8 mouse cellular contexts compared by ENCODE assay signal in genomic region chr10:121474288-121474687, GRCm38 (mm10). TPM values are rescaled to one million over a fixed set of nuclear protein-coding genes. Genes with fewer than 3 reads are reported as not detected.
DNase-seq lines count a peak whose midpoint lies in the region; ATAC-seq and TF ChIP-seq lines count a peak whose summit lies in the region.

No protein-coding gene starts in this region.

- no peaks in the 10 kb centered on the region for H3K9me3 ChIP-seq in lung, embryonic 14.5 days (ENCODE audit: low read depth, low read length)
- H3K9me3 ChIP-seq in forebrain, embryonic 10.5 days: no peaks in the 10 kb centered on the region
- H3K9me3 ChIP-seq in limb, embryonic 11.5 days (ENCODE audit: control insufficient read depth, low read length): no peaks in the 10 kb centered on the region
- H3K9me3 ChIP-seq in neural tube, embryonic 15.5 days (replicated peaks): no peaks in the 10 kb centered on the region

- peak overlapping the region; percentile 42; the same call in 1 of the 2 replicates for H3K27ac ChIP-seq in lung, embryonic 14.5 days (ENCODE audit: low read depth)
- peak overlapping the region; percentile 89; the same call in 1 of the 2 replicates for H3K27ac ChIP-seq in forebrain, embryonic 10.5 days
- H3K27ac ChIP-seq in limb, embryonic 11.5 days (replicated peaks; ENCODE audit: low read depth, low read length): no peak overlapping the region
- H3K27ac ChIP-seq in neural tube, embryonic 15.5 days (replicated peaks): no peak overlapping the region

- TF ChIP-seq CTCF in lung, embryonic 14.5 days (IDR thresholded peaks at IDR 0.05; ENCODE audit: low read depth): no peak

- 25% methylated on average over 4 of the region's 4 CpGs for WGBS in lung, embryonic 14.5 days
- 33% methylated on average over 4 of the region's 4 CpGs for WGBS in forebrain, embryonic 10.5 days
- 19% methylated on average over 4 of the region's 4 CpGs for WGBS in limb, embryonic 11.5 days
- WGBS in neural tube, embryonic 15.5 days: 40% methylated on average over 4 of the region's 4 CpGs

- peak overlapping the region; percentile 82 for H3K9ac ChIP-seq in lung, embryonic 14.5 days
- peak overlapping the region; percentile 23; the same call in 1 of the 2 replicates for H3K9ac ChIP-seq in limb, embryonic 11.5 days (ENCODE audit: low read length)
- H3K9ac ChIP-seq in neural tube, embryonic 15.5 days (replicated peaks): no peak overlapping the region

- peak overlapping the region; percentile 88 for H3K4me3 ChIP-seq in lung, embryonic 14.5 days (ENCODE audit: low read depth, low read length)
- H3K4me3 ChIP-seq in forebrain, embryonic 10.5 days: peak overlapping the region; percentile 67
- peak overlapping the region; percentile 77 for H3K4me3 ChIP-seq in limb, embryonic 11.5 days (ENCODE audit: low read depth, low read length)
- H3K4me3 ChIP-seq in neural tube, embryonic 15.5 days (replicated peaks): peak overlapping the region; percentile 67

- H3K36me3 ChIP-seq in lung, embryonic 14.5 days (ENCODE audit: insufficient read depth): no peaks in the 10 kb centered on the region
- H3K36me3 ChIP-seq in forebrain, embryonic 10.5 days (replicated peaks): no peaks in the 10 kb centered on the region
- H3K36me3 ChIP-seq in limb, embryonic 11.5 days (ENCODE audit: control insufficient read depth, insufficient read depth, low read length): no peaks in the 10 kb centered on the region
- no peaks in the 10 kb centered on the region for H3K36me3 ChIP-seq in neural tube, embryonic 15.5 days

- DNase-seq in lung, embryonic 14.5 days: no peak
- no peak for DNase-seq in lung, adult 18-20 months
- DNase-seq in forebrain, embryonic 10.5 days (ENCODE audit: extremely low spot score, low spot score): no peak
- DNase-seq in limb, embryonic 11.5 days (ENCODE audit: low spot score): no peak
- no peak for DNase-seq in yolk sac, embryonic 10.5 days (ENCODE audit: low spot score)
- DNase-seq in right cerebral cortex, postnatal 25 days: no peak
- DNase-seq in gastrocnemius, postnatal 25 days: no peak

- no peak for ATAC-seq in lung, embryonic 14.5 days (ENCODE audit: insufficient read depth)
- no peak for ATAC-seq in limb, embryonic 11.5 days (ENCODE audit: insufficient number of reproducible peaks, low FRiP score, low TSS enrichment, low read depth)
- no peak for ATAC-seq in neural tube, embryonic 15.5 days (ENCODE audit: low FRiP score)

- H3K27me3 ChIP-seq in lung, embryonic 14.5 days (ENCODE audit: insufficient read depth, low read length): no peaks in the 10 kb centered on the region
- H3K27me3 ChIP-seq in forebrain, embryonic 10.5 days (ENCODE audit: poor library complexity, severe bottlenecking): peaks cover 22% of the 10 kb centered on the region
- H3K27me3 ChIP-seq in limb, embryonic 11.5 days (ENCODE audit: control insufficient read depth, insufficient read depth, low read length): no peaks in the 10 kb centered on the region
- no peaks in the 10 kb centered on the region for H3K27me3 ChIP-seq in neural tube, embryonic 15.5 days (replicated peaks)

- peaks cover 42% of the 10 kb centered on the region for H3K4me1 ChIP-seq in lung, embryonic 14.5 days (ENCODE audit: insufficient read depth)
- peaks cover 69% of the 10 kb centered on the region for H3K4me1 ChIP-seq in forebrain, embryonic 10.5 days
- peaks cover 26% of the 10 kb centered on the region for H3K4me1 ChIP-seq in limb, embryonic 11.5 days (ENCODE audit: control insufficient read depth, insufficient read depth, low read length)
- H3K4me1 ChIP-seq in neural tube, embryonic 15.5 days: peaks cover 43% of the 10 kb centered on the region

- H3K4me2 ChIP-seq in lung, embryonic 14.5 days: peak overlapping the region; percentile 81
- peak overlapping the region; percentile 74 for H3K4me2 ChIP-seq in limb, embryonic 11.5 days (ENCODE audit: low read depth, severe bottlenecking)
- peak overlapping the region; percentile 96 for H3K4me2 ChIP-seq in neural tube, embryonic 15.5 days

RNA-seq across cellular contexts. Expression of gene Rassf3, which starts 1.9 kb away (rescaled TPM):
- polyA plus RNA-seq in lung, embryonic 14.5 days (2014; fragmentation: Nextera tagmentation; extraction: Ambion mirVana): 19.8 and 21.0 TPM in 2 replicates
- 10.6 and 12.2 TPM in 2 replicates for polyA plus RNA-seq in forebrain, embryonic 10.5 days (2016; fragmentation: Nextera tagmentation; extraction: Ambion mirVana)
- polyA plus RNA-seq in limb, embryonic 11.5 days (2014; fragmentation: Nextera tagmentation; extraction: Ambion mirVana): 16.5 and 17.2 TPM in 2 replicates
- polyA plus RNA-seq in neural tube, embryonic 15.5 days (2015; fragmentation: Nextera tagmentation; extraction: Ambion mirVana): 6.7 and 7.1 TPM in 2 replicates
- 10 to 100 TPM; 48.5 to 51.3 TPM for total RNA-seq in gastrocnemius, postnatal 25 days (2021)

Comparison
In these comparisons a context has a peak if more than half of its experiments do, and no peak if none do; other contexts are left out.
1. H3K27ac ChIP-seq: peak in lung, embryonic 14.5 days (single experiment) and forebrain, embryonic 10.5 days (single experiment); none in limb, embryonic 11.5 days (single experiment) and neural tube, embryonic 15.5 days (single experiment).
2. Peak in every context shown above with its lines, with median percentiles within 50 percentile points of each other: H3K4me2 ChIP-seq and H3K4me3 ChIP-seq.